Comparison of ENCODE assay signal across 10 mouse cellular contexts in the genomic region with DNA sequence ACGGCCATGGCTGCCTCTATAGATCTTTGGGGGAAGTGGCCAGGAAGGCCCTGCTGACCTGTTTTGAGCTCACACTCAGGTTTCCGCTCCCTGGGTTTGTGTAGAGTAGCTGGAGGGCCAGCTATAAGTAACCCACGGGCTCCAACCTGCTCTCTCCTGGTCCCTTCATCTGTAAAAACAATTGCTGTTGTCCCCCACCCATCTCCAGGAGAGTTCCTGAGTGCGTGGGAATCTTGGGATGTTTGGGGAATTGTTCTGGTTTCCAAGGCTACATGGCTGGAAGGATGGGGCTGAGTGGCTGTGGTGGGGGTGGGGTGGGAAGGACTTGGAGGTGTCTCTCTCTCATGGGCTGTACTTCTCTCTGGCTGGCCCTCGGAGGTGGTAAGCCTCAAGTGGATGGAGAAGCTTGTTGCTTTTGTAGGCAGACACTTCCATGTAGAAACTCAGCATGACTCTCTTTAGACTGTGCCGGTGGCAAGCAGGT.
DNase-seq lines count a peak whose midpoint lies in the region; ATAC-seq and TF ChIP-seq lines count a peak whose summit lies in the region.
"Had no signal": no experiment of that assay in that cellular context is flagged by ENCODE, and none has a peak within 500 bp of the region (broad histone marks: within the 10 kb centered on the region; RNA-seq: fewer than 3 reads in every experiment).

No protein-coding gene starts in this region.

- H3K36me3 ChIP-seq in forebrain, postnatal 0 days (ENCODE audit: insufficient read depth): no peaks in the 10 kb centered on the region
- no peaks in the 10 kb centered on the region for H3K36me3 ChIP-seq in intestine, embryonic 16.5 days (ENCODE audit: control insufficient read depth, insufficient read depth, low read length)
- H3K36me3 ChIP-seq in myocyte (ENCODE audit: control insufficient read depth, insufficient read depth): no peaks in the 10 kb centered on the region
- H3K36me3 ChIP-seq: limb, embryonic 15.5 days had no signal

- H3K9me3 ChIP-seq in forebrain, postnatal 0 days (ENCODE audit: low read length): no peaks in the 10 kb centered on the region
- H3K9me3 ChIP-seq in intestine, embryonic 16.5 days (ENCODE audit: control insufficient read depth, low read length): no peaks in the 10 kb centered on the region
- H3K9me3 ChIP-seq: limb, embryonic 15.5 days had no signal

- no peak for TF ChIP-seq POLR2A in myocyte (IDR thresholded peaks at IDR 0.05; ENCODE audit: insufficient read length, low read depth)

- no peak overlapping the region for H3K4me2 ChIP-seq in forebrain, postnatal 0 days (ENCODE audit: low read depth)
- no peak overlapping the region for H3K4me2 ChIP-seq in intestine, embryonic 16.5 days (ENCODE audit: low read depth, low read length)
- peak overlapping the region; percentile 69 for H3K4me2 ChIP-seq in myocyte (ENCODE audit: low read depth)
- H3K4me2 ChIP-seq: limb, embryonic 15.5 days had no signal

- TF ChIP-seq CTCF in layer of hippocampus, adult 2 months (conservative IDR thresholded peaks at IDR 0.05): no peak
- no peak for TF ChIP-seq CTCF in forebrain, postnatal 0 days (IDR thresholded peaks at IDR 0.05; ENCODE audit: low read depth)

- H3K27ac ChIP-seq in layer of hippocampus, adult 2 months: peak overlapping the region; percentile 61
- H3K27ac ChIP-seq in forebrain, postnatal 0 days (ENCODE audit: low read depth, low read length): no peak overlapping the region
- no peak overlapping the region for H3K27ac ChIP-seq in intestine, embryonic 16.5 days (ENCODE audit: low read length)
- H3K27ac ChIP-seq: limb, embryonic 15.5 days had no signal

- no peak for DNase-seq in layer of hippocampus, adult 2 months (ENCODE audit: low spot score in 2 of 2)
- no peak for DNase-seq in layer of hippocampus, adult 9-11 months
- no peak for DNase-seq in forebrain, postnatal 0 days
- DNase-seq in frontal cortex, postnatal 14 days (ENCODE audit: low spot score in 2 of 2): no peak
- DNase-seq in spleen, postnatal 4 days (ENCODE audit: low spot score in 2 of 2): no peak

- H3K9ac ChIP-seq in forebrain, postnatal 0 days: no peak overlapping the region
- no peak overlapping the region for H3K9ac ChIP-seq in intestine, embryonic 16.5 days (ENCODE audit: low read depth, low read length)
- H3K9ac ChIP-seq: limb, embryonic 15.5 days had no signal

- WGBS in forebrain, postnatal 0 days: 28% methylated on average over 6 of the region's 6 CpGs
- WGBS in intestine, embryonic 16.5 days: 40% methylated on average over 6 of the region's 6 CpGs

- H3K4me3 ChIP-seq in layer of hippocampus, adult 2 months: no peak overlapping the region
- H3K4me3 ChIP-seq in forebrain, postnatal 0 days (ENCODE audit: low read depth, low read length): no peak overlapping the region
- H3K4me3 ChIP-seq in intestine, embryonic 16.5 days (ENCODE audit: low read length): no peak overlapping the region
- H3K4me3 ChIP-seq in myocyte: no peak overlapping the region
- H3K4me3 ChIP-seq: limb, embryonic 15.5 days had no signal

- peak; percentile 42; the same call in 1 of the 2 replicates for ATAC-seq in forebrain, postnatal 0 days
- ATAC-seq in intestine, embryonic 16.5 days: peak; percentile 19; the same call in 1 of the 2 replicates
- ATAC-seq in cerebellum, adult (ENCODE audit: insufficient number of reproducible peaks, low FRiP score, low TSS enrichment): no peak
- ATAC-seq: CD4-positive, CD25-positive, alpha-beta regulatory T cell, adult 4 months had no signal

- no peaks in the 10 kb centered on the region for H3K27me3 ChIP-seq in forebrain, postnatal 0 days (ENCODE audit: insufficient read depth, low read length)
- H3K27me3 ChIP-seq in intestine, embryonic 16.5 days (replicated peaks; ENCODE audit: control insufficient read depth, insufficient read depth, low read length): no peaks in the 10 kb centered on the region
- H3K27me3 ChIP-seq in myocyte (ENCODE audit: control insufficient read depth, insufficient read depth, insufficient read length): no peaks in the 10 kb centered on the region
- H3K27me3 ChIP-seq: limb, embryonic 15.5 days had no signal

- H3K4me1 ChIP-seq in forebrain, postnatal 0 days (ENCODE audit: insufficient read depth): peaks cover 11% of the 10 kb centered on the region
- peaks cover 13% of the 10 kb centered on the region for H3K4me1 ChIP-seq in intestine, embryonic 16.5 days (ENCODE audit: control insufficient read depth, insufficient read depth, low read length)

- no peaks in the 10 kb centered on the region for H3K79me2 ChIP-seq in myocyte (ENCODE audit: control insufficient read depth, insufficient read depth)

- no peak overlapping the region for H3ac ChIP-seq in myocyte (ENCODE audit: control insufficient read depth, insufficient read length)

TF ChIP-seq in myocyte, 11 proteins besides CTCF, POLR2A, EP300 and RAD21:
- TF ChIP-seq REST (IDR thresholded peaks at IDR 0.05; ENCODE audit: insufficient read depth, insufficient read length) (no peak), TCF3 (IDR thresholded peaks at IDR 0.05; ENCODE audit: insufficient read length, low read depth) (no peak), CEBPB (IDR thresholded peaks at IDR 0.05; ENCODE audit: insufficient read depth, poor library complexity, severe bottlenecking) (no peak), POLR2AphosphoS2 (IDR thresholded peaks at IDR 0.05; ENCODE audit: insufficient read length, low read depth) (no peak), USF1 (IDR thresholded peaks at IDR 0.05; ENCODE audit: low read depth) (no peak)
